Mouse (Mus musculus): Measurements from ENCODE around the gene Slc9c1.

DNA sequence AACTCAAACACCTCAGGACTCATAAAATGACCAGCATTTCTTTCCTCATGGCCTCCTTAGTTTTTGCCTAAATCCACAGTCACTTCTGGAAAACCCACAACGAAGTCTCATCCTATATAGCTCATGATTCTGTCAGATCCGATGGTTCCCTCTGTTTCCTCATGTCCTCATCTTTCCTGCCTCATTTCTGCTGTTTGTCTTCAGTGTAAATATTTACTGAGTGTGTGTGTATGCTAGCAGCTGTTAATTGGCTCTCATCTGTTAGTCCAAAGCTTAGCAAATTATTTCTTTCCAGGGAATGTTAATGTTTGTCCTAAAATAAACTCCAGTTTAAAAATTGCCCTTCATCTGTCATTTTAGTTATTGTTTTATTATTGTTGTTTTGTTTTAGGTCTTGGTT lies 16.5 kb downstream of the Slc9c1 start:
- TF ChIP-seq CTCF (IDR thresholded peaks at IDR 0.05; ENCODE audit: borderline replicate concordance, extremely low read depth, insufficient read depth, insufficient read length) (no peak), POLR2A (IDR thresholded peaks at IDR 0.05; ENCODE audit: borderline replicate concordance, extremely low read depth, insufficient read depth, insufficient read length, poor library complexity, severe bottlenecking) (no peak)

Measured in brain, embryonic 14.5 days (tissue).